Mouse (Mus musculus) liver, embryonic 16.5 days (tissue): ENCODE measurements around the gene Ap2a2. TPM values are rescaled to one million over a fixed set of nuclear protein-coding genes. Genes with fewer than 3 reads are reported as not detected.

ENCODE experiments used
- ATAC-seq: fragments of 200-750 bp; cut with Nextera tagmentation; 2 replicates; pipeline ENCODE4 v1.8.0; 2017; ENCODE audit warnings: low read depth, mild to moderate bottlenecking, moderate number of reproducible peaks, moderate library complexity
- H3K27ac ChIP-seq: fragments of 300-500 bp; sonication (generic); 2 replicates; pipeline ENCODE4 v1.5.1; 2014; ENCODE audit warnings: mild to moderate bottlenecking, low read length
- H3K27me3 ChIP-seq: fragments of 300-500 bp; sonication (generic); 2 replicates; pipeline ENCODE4 v1.6.1; 2014; ENCODE audit warnings: low read depth, low read length, mixed read lengths; ENCODE audit not compliant: control insufficient read depth, insufficient read depth
- H3K36me3 ChIP-seq: fragments of 300-500 bp; sonication (generic); 2 replicates; pipeline ENCODE4 v1.6.1; 2014; ENCODE audit warnings: mild to moderate bottlenecking; ENCODE audit not compliant: control insufficient read depth, insufficient read depth
- H3K4me1 ChIP-seq: fragments of 300-500 bp; sonication (generic); 2 replicates; pipeline ENCODE4 v1.6.1; 2014; ENCODE audit warnings: low read depth, low read length, mixed read lengths; ENCODE audit not compliant: control insufficient read depth
- H3K4me2 ChIP-seq: fragments of 300-500 bp; sonication (generic); 2 replicates; pipeline ENCODE4 v1.6.1; 2014; ENCODE audit warnings: low read depth, low read length, mixed read lengths
- H3K4me3 ChIP-seq: fragments of 300-500 bp; sonication (generic); 2 replicates; pipeline ENCODE4 v1.5.1; 2014; ENCODE audit warnings: low read depth, mild to moderate bottlenecking, low read length
- H3K9ac ChIP-seq: fragments of 300-500 bp; sonication (generic); 2 replicates; pipeline ENCODE4 v1.6.1; 2014; ENCODE audit warnings: low read depth, low read length
- H3K9me3 ChIP-seq: fragments of 300-500 bp; sonication (generic); replicated peaks from 2 replicates; pipeline ENCODE4 v1.6.1; 2016; ENCODE audit warnings: low read length; ENCODE audit not compliant: control insufficient read depth
- WGBS: fragments of 180-500 bp; shearing (Covaris S2); extraction: QIAGEN DNeasy Blood & Tissue Kit; methylation state at CpG from one replicate; pipeline ENCODE4 v1.1.7; 2014; ENCODE audit not compliant: insufficient replicate concordance; 5-methylcytosine and 5-hydroxymethylcytosine counted together
- polyA plus RNA-seq: library from polyadenylated mRNA; unstranded; fragments of >200 nt; fragmentation: Nextera tagmentation; extraction: Ambion mirVana; gene quantifications from 2 replicates; pipeline ENCODE4 v1.2.1, GENCODE M21; 2015

The Ap2a2 gene
- 66.7 and 70.7 TPM in 2 replicates for polyA plus RNA-seq

GRCm38 (mm10) chr7:141561682-141562391 lies at the start of gene Ap2a2:
Gene Ap2a2, plus strand, starts transcription at chr7:141562173.
- Histone ChIP-seq H3K9me3 (no peaks in the 10 kb centered on the region), H3K27me3 (no peaks in the 10 kb centered on the region), H3K4me3 (peak within 1 kb of the TSS; percentile 82), H3K9ac (peak within 1 kb of the TSS; percentile 99), H3K4me1 (peaks cover 76% of the 10 kb centered on the region), H3K27ac (peak within 1 kb of the TSS; percentile 99), H3K36me3 (peaks cover 7% of the 10 kb centered on the region), H3K4me2 (peak within 1 kb of the TSS; percentile 75)
- under 1% methylated on average over 72 of the region's 72 CpGs for WGBS
- peak; percentile 86 for ATAC-seq

DNA sequence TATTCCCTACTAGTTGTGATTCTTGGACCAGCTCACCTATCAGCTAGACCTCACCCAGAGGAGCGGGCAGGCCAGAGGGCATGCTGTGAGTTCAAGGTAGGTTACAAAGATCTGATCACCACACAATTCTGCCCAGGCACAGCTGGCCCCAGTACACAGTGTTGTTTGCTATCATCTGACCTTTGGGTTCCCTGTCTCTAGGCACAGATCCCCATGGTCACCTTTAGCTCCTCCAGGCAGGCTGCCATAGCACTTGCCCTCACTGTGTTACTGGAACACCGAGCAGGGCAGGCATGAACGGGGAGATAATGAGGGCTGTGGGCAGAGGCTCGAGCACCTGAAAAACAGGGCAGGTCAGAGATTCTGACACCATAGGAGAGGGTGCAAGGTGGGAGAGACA lies 44.3 kb upstream of the Ap2a2 start:
- no peaks in the 10 kb centered on the region for H3K27me3 ChIP-seq
- H3K9ac ChIP-seq, result no peak overlapping the region
- peaks cover 15% of the 10 kb centered on the region for H3K36me3 ChIP-seq
- no peaks in the 10 kb centered on the region for H3K9me3 ChIP-seq
- H3K4me2 ChIP-seq, result no peak overlapping the region
- peaks cover 23% of the 10 kb centered on the region for H3K4me1 ChIP-seq
- H3K27ac ChIP-seq, result peak overlapping the region; percentile 27
- WGBS, result 45% methylated on average over 4 of the region's 4 CpGs
- H3K4me3 ChIP-seq, result no peak overlapping the region
- ATAC-seq, result peak; percentile 75

DNA sequence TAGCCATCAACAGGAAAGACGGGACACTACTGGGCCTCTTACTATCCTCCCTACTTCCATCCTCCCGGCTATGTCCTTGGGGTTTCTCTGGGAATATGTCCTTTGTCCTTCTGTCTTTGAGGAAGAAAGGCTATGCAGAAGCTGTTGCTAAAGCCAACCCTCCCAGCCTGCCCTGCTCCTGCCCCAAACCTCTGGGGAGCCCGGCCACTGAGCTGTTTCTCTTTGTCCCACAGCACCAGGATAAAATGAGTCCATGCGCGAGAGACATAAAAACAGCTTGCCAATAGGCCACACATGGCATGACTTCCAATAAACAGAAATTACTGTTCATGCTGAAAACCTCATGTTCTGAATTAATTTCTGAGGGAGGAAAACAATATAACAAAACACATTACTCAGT lies 43.7 kb upstream of the Ap2a2 start:
- ATAC-seq, result no peak
- Histone ChIP-seq H3K4me2 (no peak overlapping the region), H3K4me1 (peaks cover 23% of the 10 kb centered on the region), H3K9ac (no peak overlapping the region), H3K4me3 (no peak overlapping the region), H3K36me3 (peaks cover 12% of the 10 kb centered on the region), H3K27me3 (no peaks in the 10 kb centered on the region), H3K27ac (peak overlapping the region; percentile 25; the same call in 1 of the 2 replicates), H3K9me3 (no peaks in the 10 kb centered on the region)
- WGBS, result 90% methylated on average over 5 of the region's 5 CpGs

DNA sequence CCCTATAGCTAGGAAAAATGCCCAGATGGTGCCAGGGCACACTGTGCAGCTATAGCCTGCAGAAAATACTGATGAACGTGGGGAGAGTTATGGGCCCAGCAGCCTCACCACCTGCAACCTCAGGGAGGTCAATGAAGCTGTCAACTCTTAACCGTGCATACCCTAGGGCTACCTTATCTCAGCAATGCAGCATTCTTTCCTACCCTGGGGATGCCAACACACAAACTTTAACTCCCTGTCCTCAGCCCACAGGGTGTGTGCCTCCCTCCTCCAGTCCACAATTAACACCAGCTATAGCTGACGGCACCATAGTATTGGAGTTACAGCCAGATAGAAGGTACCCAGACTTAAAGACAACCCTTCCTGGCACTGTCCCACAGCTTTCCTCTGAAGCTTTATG lies 43.0 kb upstream of the Ap2a2 start:
- no peak overlapping the region for H3K4me3 ChIP-seq
- H3K27ac ChIP-seq, result peak overlapping the region; percentile 27; the same call in 1 of the 2 replicates
- peaks cover 6% of the 10 kb centered on the region for H3K36me3 ChIP-seq
- 27% methylated on average over 3 of the region's 3 CpGs for WGBS
- no peaks in the 10 kb centered on the region for H3K9me3 ChIP-seq
- ATAC-seq, result peak; percentile 78
- H3K9ac ChIP-seq, result no peak overlapping the region
- no peak overlapping the region for H3K4me2 ChIP-seq
- no peaks in the 10 kb centered on the region for H3K27me3 ChIP-seq
- H3K4me1 ChIP-seq, result peaks cover 23% of the 10 kb centered on the region

DNA sequence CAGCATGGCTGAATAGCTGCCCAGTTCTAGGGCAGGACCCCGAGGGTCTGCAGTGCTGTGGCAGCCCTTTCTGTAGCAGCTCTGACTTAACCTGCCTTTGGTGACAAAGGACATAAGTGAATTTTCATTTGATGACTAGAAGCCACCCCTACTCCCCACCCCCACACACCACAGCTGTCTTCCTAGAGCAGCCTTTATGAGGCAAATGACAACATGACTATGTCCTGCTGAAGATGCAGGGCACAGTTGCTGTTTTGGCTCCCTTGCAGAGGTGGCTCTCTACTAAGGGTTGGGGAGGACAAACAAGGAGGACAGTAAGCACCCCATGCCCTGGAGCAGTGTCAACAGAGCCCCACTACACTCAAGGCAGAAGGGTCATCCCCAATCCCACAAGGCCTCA lies 42.2 kb upstream of the Ap2a2 start:
- Histone ChIP-seq H3K27ac (no peak overlapping the region), H3K27me3 (no peaks in the 10 kb centered on the region), H3K4me2 (no peak overlapping the region), H3K4me1 (peaks cover 23% of the 10 kb centered on the region), H3K36me3 (peaks cover 2% of the 10 kb centered on the region; the same call in 1 of the 2 replicates), H3K9ac (no peak overlapping the region), H3K9me3 (no peaks in the 10 kb centered on the region), H3K4me3 (no peak overlapping the region)
- ATAC-seq, result no peak
- WGBS, result 67% methylated on average over 1 of the region's 1 CpGs

DNA sequence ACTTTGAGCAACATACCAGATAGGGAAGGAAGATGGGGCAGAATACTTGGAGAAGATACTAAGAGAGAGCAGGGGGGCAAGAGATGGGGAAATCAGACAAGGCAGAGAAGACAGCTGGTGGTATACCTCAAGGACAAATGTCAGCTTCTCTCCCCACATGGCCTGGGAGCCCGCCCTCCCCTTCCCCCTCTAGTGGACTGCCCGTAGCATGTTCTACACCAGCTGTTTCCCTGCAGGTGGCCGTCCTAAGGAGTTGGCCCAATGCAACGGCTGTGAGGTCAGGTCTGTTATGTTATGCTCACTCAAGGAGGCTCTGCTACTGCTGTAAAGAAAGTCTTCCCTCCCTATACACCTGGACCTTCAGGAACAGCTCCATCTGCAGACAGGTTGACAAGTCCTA lies 39.0 kb upstream of the Ap2a2 start:
- WGBS, result 40% methylated on average over 4 of the region's 4 CpGs
- ATAC-seq, result no peak

DNA sequence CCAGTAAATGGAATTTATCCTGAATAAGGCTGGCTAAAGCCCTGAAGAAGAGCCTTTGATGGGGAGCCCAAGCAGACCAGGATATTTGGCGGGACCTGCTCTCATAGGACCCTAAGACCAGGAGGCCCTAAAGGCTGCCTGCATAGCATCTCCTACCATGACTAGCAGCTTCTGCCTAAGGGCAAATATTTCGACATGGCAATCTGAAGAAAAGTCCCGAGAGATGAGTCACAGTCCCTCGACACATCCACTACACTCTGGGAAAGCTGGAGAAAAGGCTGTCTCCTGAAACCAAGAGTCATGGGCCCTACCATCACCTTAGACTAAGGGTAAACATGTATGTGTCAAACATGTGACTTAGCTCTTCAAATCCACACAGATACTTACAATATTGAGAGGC lies 37.7 kb upstream of the Ap2a2 start:
- H3K4me1 ChIP-seq, result peaks cover 11% of the 10 kb centered on the region
- no peaks in the 10 kb centered on the region for H3K9me3 ChIP-seq
- H3K36me3 ChIP-seq, result peaks cover 6% of the 10 kb centered on the region
- H3K4me2 ChIP-seq, result no peak overlapping the region
- H3K9ac ChIP-seq, result no peak overlapping the region
- no peaks in the 10 kb centered on the region for H3K27me3 ChIP-seq
- H3K27ac ChIP-seq, result no peak overlapping the region
- H3K4me3 ChIP-seq, result no peak overlapping the region
- WGBS, result 86% methylated on average over 4 of the region's 4 CpGs
- no peak for ATAC-seq

More for the DNA sequence above, 39.0 kb upstream of the Ap2a2 start:
- no peak overlapping the region for H3K9ac ChIP-seq
- H3K4me1 ChIP-seq, result peaks cover 20% of the 10 kb centered on the region
- no peak overlapping the region for H3K27ac ChIP-seq
- H3K4me3 ChIP-seq, result no peak overlapping the region
- no peak overlapping the region for H3K4me2 ChIP-seq
- no peaks in the 10 kb centered on the region for H3K9me3 ChIP-seq
- H3K36me3 ChIP-seq, result peaks cover 2% of the 10 kb centered on the region
- H3K27me3 ChIP-seq, result no peaks in the 10 kb centered on the region

- no peaks in the 10 kb centered on the region for H3K9me3 ChIP-seq
- 55% methylated on average over 6 of the region's 6 CpGs for WGBS
- H3K9ac ChIP-seq, result no peak overlapping the region
- no peak overlapping the region for H3K4me2 ChIP-seq
- no peaks in the 10 kb centered on the region for H3K27me3 ChIP-seq
- peaks cover 5% of the 10 kb centered on the region; the same call in 1 of the 2 replicates for H3K4me1 ChIP-seq
- ATAC-seq, result peak; percentile 62
- no peak overlapping the region for H3K4me3 ChIP-seq
- H3K36me3 ChIP-seq, result peaks cover 8% of the 10 kb centered on the region
- H3K27ac ChIP-seq, result no peak overlapping the region
Observed at GRCm38 (mm10) chr7:141524760-141525579, 37.0 kb upstream of the Ap2a2 start.

DNA sequence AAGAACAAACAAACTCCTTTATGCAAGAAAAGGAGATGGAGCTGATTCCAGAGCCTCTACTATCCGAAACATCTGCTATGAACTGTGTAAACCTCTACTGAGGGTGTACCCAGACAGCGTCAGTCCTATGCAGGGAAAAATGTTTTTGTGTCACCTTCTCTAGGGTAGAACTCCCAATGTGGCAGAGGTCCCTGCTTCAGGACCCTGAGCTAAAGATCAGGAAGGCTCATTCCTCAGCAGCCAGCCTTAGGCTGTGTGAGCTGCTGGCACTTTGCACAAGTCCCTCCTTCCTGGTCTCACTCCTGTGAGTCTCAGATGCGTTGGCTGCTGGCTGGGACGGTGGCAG lies 36.4 kb upstream of the Ap2a2 start:
- Histone ChIP-seq H3K9me3 (no peaks in the 10 kb centered on the region), H3K4me2 (no peak overlapping the region), H3K27me3 (no peaks in the 10 kb centered on the region), H3K4me3 (no peak overlapping the region), H3K27ac (no peak overlapping the region; the same call in 1 of the 2 replicates), H3K9ac (no peak overlapping the region), H3K36me3 (peaks cover 8% of the 10 kb centered on the region), H3K4me1 (peaks cover 4% of the 10 kb centered on the region; the same call in 1 of the 2 replicates)
- no peak for ATAC-seq
- 84% methylated on average over 4 of the region's 4 CpGs for WGBS
